Mouse (Mus musculus) limb, embryonic 11.5 days (tissue): ENCODE measurements around the gene Dtx1. TPM values are rescaled to one million over a fixed set of nuclear protein-coding genes. Genes with fewer than 3 reads are reported as not detected.

ENCODE experiments used
- ATAC-seq: fragments of 200-750 bp; cut with Nextera tagmentation; 2 replicates; pipeline ENCODE4 v1.8.0; 2017; ENCODE audit warnings: low read depth; ENCODE audit not compliant: insufficient number of reproducible peaks, low FRiP score, low TSS enrichment
- DNase-seq: peaks from one replicate; pipeline ENCODE4 v3.0.0-alpha.2; 2015; ENCODE audit warnings: low spot score
- H3K27ac ChIP-seq: fragments of 300-500 bp; sonication (generic); replicated peaks from 2 replicates; pipeline ENCODE4 v1.5.1; 2014; ENCODE audit warnings: low read depth, mild to moderate bottlenecking, low read length
- H3K27me3 ChIP-seq: fragments of 300-500 bp; sonication (generic); 2 replicates; pipeline ENCODE4 v1.6.1; 2014; ENCODE audit warnings: mild to moderate bottlenecking, low read length, mixed read lengths; ENCODE audit not compliant: control insufficient read depth, insufficient read depth
- H3K36me3 ChIP-seq: fragments of 300-500 bp; sonication (generic); 2 replicates; pipeline ENCODE4 v1.6.1; 2014; ENCODE audit warnings: mild to moderate bottlenecking, low read length, moderate library complexity, mixed read lengths; ENCODE audit not compliant: control insufficient read depth, insufficient read depth
- H3K4me1 ChIP-seq: fragments of 300-500 bp; sonication (generic); 2 replicates; pipeline ENCODE4 v1.6.1; 2014; ENCODE audit warnings: low read length, mixed read lengths; ENCODE audit not compliant: control insufficient read depth, insufficient read depth
- H3K4me2 ChIP-seq: fragments of 300-500 bp; sonication (generic); 2 replicates; pipeline ENCODE4 v1.6.1; 2014; ENCODE audit warnings: low read depth, mild to moderate bottlenecking, moderate library complexity; ENCODE audit not compliant: severe bottlenecking
- H3K4me3 ChIP-seq: fragments of 300-500 bp; sonication (generic); 2 replicates; pipeline ENCODE4 v1.5.1; 2014; ENCODE audit warnings: low read depth, low read length
- H3K9ac ChIP-seq: fragments of 300-500 bp; sonication (generic); 2 replicates; pipeline ENCODE4 v1.6.1; 2014; ENCODE audit warnings: mild to moderate bottlenecking, low read length
- H3K9me3 ChIP-seq: fragments of 300-500 bp; sonication (generic); 2 replicates; pipeline ENCODE4 v1.6.1; 2016; ENCODE audit warnings: low read length; ENCODE audit not compliant: control insufficient read depth
- WGBS: fragments of 180-500 bp; shearing (Covaris S2); extraction: QIAGEN DNeasy Blood & Tissue Kit; methylation state at CpG from one replicate; pipeline ENCODE4 v1.1.7; 2014; 5-methylcytosine and 5-hydroxymethylcytosine counted together
- polyA plus RNA-seq: library from polyadenylated mRNA; unstranded; fragments of >200 nt; fragmentation: Nextera tagmentation; extraction: Ambion mirVana; gene quantifications from 2 replicates; pipeline ENCODE4 v1.2.1, GENCODE M21; 2014

The Dtx1 gene
- polyA plus RNA-seq, 1 experiment from 2014 or later, result 3.0 TPM

GRCm38 (mm10) chr5:120649938-120650337 lies 61.8 kb downstream of the Dtx1 start:
- no peak overlapping the region for H3K27ac ChIP-seq
- no peak overlapping the region for H3K4me3 ChIP-seq
- peaks cover 7% of the 10 kb centered on the region; the same call in 1 of the 2 replicates for H3K4me1 ChIP-seq
- 23% methylated on average over 13 of the region's 13 CpGs for WGBS
- no peak overlapping the region for H3K9ac ChIP-seq
- H3K4me2 ChIP-seq, result no peak overlapping the region
- H3K27me3 ChIP-seq, result peaks cover 35% of the 10 kb centered on the region
- ATAC-seq (no peak), DNase-seq (no peak)
- H3K9me3 ChIP-seq, result no peaks in the 10 kb centered on the region
- no peaks in the 10 kb centered on the region for H3K36me3 ChIP-seq

GRCm38 (mm10) chr5:120649374-120649933 lies 62.3 kb downstream of the Dtx1 start:
- Histone ChIP-seq H3K36me3 (no peaks in the 10 kb centered on the region), H3K4me3 (0 out of 2 replicates have a peak overlapping the region, but pooled peaks have one; percentile 8), H3K4me2 (no peak overlapping the region; the same call in 1 of the 2 replicates), H3K4me1 (peaks cover 7% of the 10 kb centered on the region; the same call in 1 of the 2 replicates), H3K27ac (no peak overlapping the region), H3K27me3 (peaks cover 35% of the 10 kb centered on the region), H3K9ac (no peak overlapping the region), H3K9me3 (no peaks in the 10 kb centered on the region)
- ATAC-seq, result no peak
- DNase-seq, result no peak
- WGBS, result 5% methylated on average over 21 of the region's 21 CpGs

- Histone ChIP-seq H3K4me2 (peak within 1 kb of the TSS; percentile 28; the same call in 1 of the 2 replicates), H3K36me3 (no peaks in the 10 kb centered on the region), H3K4me3 (0 out of 2 replicates have a peak within 1 kb of the TSS, but pooled peaks have one; percentile 8), H3K27ac (no peak within 1 kb of the TSS), H3K9ac (no peak within 1 kb of the TSS), H3K27me3 (peaks cover 35% of the 10 kb centered on the region), H3K9me3 (no peaks in the 10 kb centered on the region), H3K4me1 (peaks cover 7% of the 10 kb centered on the region; the same call in 1 of the 2 replicates)
- peak; percentile 67; the same call in 1 of the 2 replicates for ATAC-seq
- peak; percentile 53 for DNase-seq
- WGBS, result 1% methylated on average over 51 of the region's 53 CpGs
These were observed 63.0 kb downstream of the Dtx1 start, which contains the start of gene Rasal1 for GRCm38 (mm10) chr5:120648569-120649373. Gene Rasal1 (plus strand): TSS chr5:120648812.

- no peaks in the 10 kb centered on the region for H3K36me3 ChIP-seq
- H3K4me3 ChIP-seq, result no peak overlapping the region
- DNase-seq, result no peak
- H3K9me3 ChIP-seq, result no peaks in the 10 kb centered on the region
- peaks cover 7% of the 10 kb centered on the region; the same call in 1 of the 2 replicates for H3K4me1 ChIP-seq
- H3K4me2 ChIP-seq, result no peak overlapping the region
- ATAC-seq, result no peak
- H3K27me3 ChIP-seq, result peaks cover 35% of the 10 kb centered on the region
- 39% methylated on average over 12 of the region's 12 CpGs for WGBS
- no peak overlapping the region for H3K27ac ChIP-seq
- H3K9ac ChIP-seq, result no peak overlapping the region
These were observed 63.8 kb downstream of the Dtx1 start for GRCm38 (mm10) chr5:120647814-120648491.

- Histone ChIP-seq H3K36me3 (no peaks in the 10 kb centered on the region), H3K27ac (no peak overlapping the region), H3K4me2 (no peak overlapping the region), H3K9ac (no peak overlapping the region), H3K27me3 (peaks cover 35% of the 10 kb centered on the region), H3K4me1 (peaks cover 7% of the 10 kb centered on the region; the same call in 1 of the 2 replicates), H3K4me3 (no peak overlapping the region), H3K9me3 (no peaks in the 10 kb centered on the region)
- ATAC-seq (no peak), DNase-seq (no peak)
- 87% methylated on average over 4 of the region's 4 CpGs for WGBS
These were observed 64.4 kb downstream of the Dtx1 start for GRCm38 (mm10) chr5:120647361-120647760.

- Histone ChIP-seq H3K36me3 (no peaks in the 10 kb centered on the region), H3K27me3 (peaks cover 34% of the 10 kb centered on the region), H3K27ac (no peak overlapping the region), H3K9me3 (no peaks in the 10 kb centered on the region), H3K4me2 (no peak overlapping the region), H3K9ac (no peak overlapping the region), H3K4me1 (peaks cover 7% of the 10 kb centered on the region; the same call in 1 of the 2 replicates), H3K4me3 (no peak overlapping the region)
- DNase-seq, result no peak
- 66% methylated on average over 6 of the region's 6 CpGs for WGBS
- no peak for ATAC-seq
These were observed 65.9 kb downstream of the Dtx1 start for GRCm38 (mm10) chr5:120645851-120646250.

GRCm38 (mm10) chr5:120644227-120644626 lies 67.5 kb downstream of the Dtx1 start:
- DNase-seq, result no peak
- H3K27me3 ChIP-seq, result peaks cover 19% of the 10 kb centered on the region
- no peak overlapping the region for H3K4me3 ChIP-seq
- no peaks in the 10 kb centered on the region for H3K9me3 ChIP-seq
- WGBS, result 80% methylated on average over 3 of the region's 3 CpGs
- ATAC-seq, result no peak
- H3K4me1 ChIP-seq, result peaks cover 7% of the 10 kb centered on the region; the same call in 1 of the 2 replicates
- no peak overlapping the region for H3K27ac ChIP-seq
- H3K4me2 ChIP-seq, result no peak overlapping the region
- no peaks in the 10 kb centered on the region for H3K36me3 ChIP-seq
- no peak overlapping the region for H3K9ac ChIP-seq
